Comparison of ENCODE assay signal across 33 mouse cellular contexts in the genomic region with DNA sequence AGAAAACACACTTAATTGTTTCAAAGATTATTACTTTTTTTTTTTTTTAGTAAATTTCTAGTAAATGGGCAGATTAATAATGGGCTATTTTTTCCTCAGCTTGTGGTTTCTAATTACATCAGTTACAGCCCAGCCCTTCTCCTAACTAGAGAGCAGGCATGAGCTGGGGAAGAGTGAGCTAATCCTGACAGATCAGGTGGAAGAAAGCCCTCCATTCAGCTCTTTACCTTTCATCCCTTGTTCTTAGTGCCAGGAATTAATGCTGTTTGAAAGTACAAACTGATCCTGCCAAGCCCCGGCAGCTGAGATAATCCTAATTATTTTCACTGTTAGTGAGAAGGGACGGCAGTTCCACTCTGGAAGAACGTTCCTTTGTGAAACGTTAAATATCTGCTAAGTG. TPM values are rescaled to one million over a fixed set of nuclear protein-coding genes. Genes with fewer than 3 reads are reported as not detected.
DNase-seq lines count a peak whose midpoint lies in the region; ATAC-seq lines count a peak whose summit lies in the region.
"Had no signal": no experiment of that assay in that cellular context is flagged by ENCODE, and none has a peak within 500 bp of the region (broad histone marks: within the 10 kb centered on the region; RNA-seq: fewer than 3 reads in every experiment).

No protein-coding gene starts in this region.

- H3K9ac ChIP-seq in midbrain, embryonic 12.5 days (replicated peaks) = no peak overlapping the region
- H3K9ac ChIP-seq in forebrain, embryonic 12.5 days = no peak overlapping the region
- no peak overlapping the region for H3K9ac ChIP-seq in forebrain, embryonic 16.5 days (replicated peaks; ENCODE audit: low read depth, low read length)
- H3K9ac ChIP-seq: embryonic facial prominence, embryonic 12.5 days; hindbrain, embryonic 13.5 days; liver, embryonic 14.5 days; midbrain, embryonic 15.5 days; neural tube, embryonic 13.5 days; stomach, embryonic 15.5 days had no signal

- H3K4me1 ChIP-seq in midbrain, embryonic 12.5 days = peaks cover 3% of the 10 kb centered on the region; the same call in 1 of the 2 replicates
- H3K4me1 ChIP-seq in midbrain, embryonic 10.5 days = peaks cover 21% of the 10 kb centered on the region
- 0 out of 2 replicates have a peak, but pooled peaks cover 3% of the 10 kb centered on the region for H3K4me1 ChIP-seq in forebrain, embryonic 12.5 days
- H3K4me1 ChIP-seq in forebrain, embryonic 16.5 days (replicated peaks; ENCODE audit: control insufficient read depth, insufficient read depth, low read length) = no peaks in the 10 kb centered on the region
- H3K4me1 ChIP-seq: hindbrain, embryonic 13.5 days; midbrain, embryonic 15.5 days; neural tube, embryonic 13.5 days; stomach, embryonic 15.5 days had no signal

- H3K9me3 ChIP-seq in midbrain, embryonic 12.5 days = no peaks in the 10 kb centered on the region
- no peaks in the 10 kb centered on the region for H3K9me3 ChIP-seq in midbrain, embryonic 10.5 days (replicated peaks)
- H3K9me3 ChIP-seq in forebrain, embryonic 12.5 days = no peaks in the 10 kb centered on the region
- H3K9me3 ChIP-seq in forebrain, embryonic 16.5 days (ENCODE audit: control insufficient read depth, low read length) = no peaks in the 10 kb centered on the region
- H3K9me3 ChIP-seq: embryonic facial prominence, embryonic 12.5 days; hindbrain, embryonic 13.5 days; midbrain, embryonic 15.5 days; neural tube, embryonic 13.5 days; stomach, embryonic 15.5 days had no signal

- ATAC-seq in midbrain, embryonic 12.5 days (ENCODE audit: low FRiP score, low read depth) = peak; percentile 52; the same call in 1 of the 2 replicates
- peak; percentile 81; the same call in 1 of the 2 replicates for ATAC-seq in forebrain, embryonic 12.5 days (ENCODE audit: low FRiP score)
- ATAC-seq in forebrain, embryonic 16.5 days = peak; percentile 78
- ATAC-seq in megakaryocyte-erythroid progenitor cell, adult 5-6 weeks (replicated peaks; ENCODE audit: low FRiP score, low TSS enrichment, poor library complexity, severe bottlenecking) = no peak
- ATAC-seq: intestine, embryonic 16.5 days; midbrain, embryonic 15.5 days had no signal

- no peak overlapping the region for H3K4me3 ChIP-seq in midbrain, embryonic 12.5 days
- H3K4me3 ChIP-seq in midbrain, embryonic 10.5 days = no peak overlapping the region
- H3K4me3 ChIP-seq in forebrain, embryonic 12.5 days (replicated peaks) = no peak overlapping the region
- H3K4me3 ChIP-seq in forebrain, embryonic 16.5 days (replicated peaks; ENCODE audit: low read length) = no peak overlapping the region
- H3K4me3 ChIP-seq: embryonic facial prominence, embryonic 12.5 days; erythroblast, embryonic 14.5 days; hindbrain, embryonic 13.5 days; midbrain, embryonic 15.5 days; neural tube, embryonic 13.5 days; stomach, embryonic 15.5 days had no signal

- no peak for DNase-seq in midbrain, embryonic 10.5 days (ENCODE audit: low spot score)
- no peak for DNase-seq in layer of hippocampus, adult 8-10 months (ENCODE audit: low spot score in 2 of 2)
- DNase-seq: adrenal gland, postnatal 25 days; B cell, adult 2 months; cerebellum, adult 18-20 months; cerebellum, postnatal 10 days; gastrocnemius, postnatal 25 days; heart, adult 11 months; heart, postnatal 4 days; kidney, adult 8-10 months; kidney, postnatal 4 days; layer of hippocampus, adult 9-11 months; liver; lung, adult 2 months; lung, postnatal 14 days; right cerebral cortex, postnatal 25 days had no signal

- 1% methylated on average over 4 of the region's 4 CpGs for WGBS in midbrain, embryonic 12.5 days
- WGBS in midbrain, embryonic 10.5 days = 5% methylated on average over 4 of the region's 4 CpGs
- WGBS in forebrain, embryonic 12.5 days = 2% methylated on average over 4 of the region's 4 CpGs
- WGBS in forebrain, embryonic 16.5 days = 1% methylated on average over 4 of the region's 4 CpGs

- no peak overlapping the region for H3K27ac ChIP-seq in midbrain, embryonic 12.5 days (replicated peaks)
- no peak overlapping the region for H3K27ac ChIP-seq in midbrain, embryonic 10.5 days (replicated peaks)
- 0 out of 2 replicates have a peak overlapping the region, but pooled peaks have one; percentile 62 for H3K27ac ChIP-seq in forebrain, embryonic 12.5 days
- no peak overlapping the region for H3K27ac ChIP-seq in forebrain, embryonic 16.5 days (ENCODE audit: low read length)
- H3K27ac ChIP-seq: embryonic facial prominence, embryonic 12.5 days; hindbrain, embryonic 13.5 days; kidney, postnatal 0 days; liver, embryonic 14.5 days; midbrain, embryonic 15.5 days; neural tube, embryonic 13.5 days; stomach, embryonic 15.5 days had no signal

- no peak overlapping the region for H3K4me2 ChIP-seq in midbrain, embryonic 12.5 days (replicated peaks)
- no peak overlapping the region for H3K4me2 ChIP-seq in forebrain, embryonic 12.5 days
- H3K4me2 ChIP-seq in forebrain, embryonic 16.5 days (ENCODE audit: low read length) = no peak overlapping the region
- H3K4me2 ChIP-seq: embryonic facial prominence, embryonic 12.5 days; heart, embryonic 11.5 days; hindbrain, embryonic 13.5 days; midbrain, embryonic 15.5 days; neural tube, embryonic 13.5 days; stomach, embryonic 15.5 days had no signal

- H3K36me3 ChIP-seq in midbrain, embryonic 12.5 days = no peaks in the 10 kb centered on the region
- H3K36me3 ChIP-seq in midbrain, embryonic 10.5 days = no peaks in the 10 kb centered on the region
- H3K36me3 ChIP-seq in forebrain, embryonic 12.5 days (replicated peaks) = no peaks in the 10 kb centered on the region
- no peaks in the 10 kb centered on the region for H3K36me3 ChIP-seq in forebrain, embryonic 16.5 days (ENCODE audit: control insufficient read depth, insufficient read depth)
- H3K36me3 ChIP-seq: embryonic facial prominence, embryonic 12.5 days; hindbrain, embryonic 13.5 days; midbrain, embryonic 15.5 days; neural tube, embryonic 13.5 days; stomach, embryonic 15.5 days had no signal

- H3K27me3 ChIP-seq in midbrain, embryonic 12.5 days = peaks cover 84% of the 10 kb centered on the region
- H3K27me3 ChIP-seq in midbrain, embryonic 10.5 days (ENCODE audit: low read depth, poor library complexity, severe bottlenecking) = peaks cover 81% of the 10 kb centered on the region
- H3K27me3 ChIP-seq in forebrain, embryonic 12.5 days = peaks cover 65% of the 10 kb centered on the region
- peaks cover 39% of the 10 kb centered on the region for H3K27me3 ChIP-seq in forebrain, embryonic 16.5 days (replicated peaks; ENCODE audit: control insufficient read depth, insufficient read depth, low read length)

RNA-seq across cellular contexts. Expression of a gene that starts 11.5 kb away (rescaled TPM):
- 1.0 and 2.9 TPM in 2 replicates for polyA plus RNA-seq in midbrain, embryonic 12.5 days (2016; fragmentation: Nextera tagmentation; extraction: Ambion mirVana)
- 0.39 and 2.1 TPM in 2 replicates for polyA plus RNA-seq in midbrain, embryonic 10.5 days (2016; fragmentation: Nextera tagmentation; extraction: Ambion mirVana)
- 11.8 and 18.9 TPM in 2 replicates for polyA plus RNA-seq in forebrain, embryonic 12.5 days (2016; fragmentation: Nextera tagmentation; extraction: Ambion mirVana)
- polyA plus RNA-seq in forebrain, embryonic 16.5 days (2015; fragmentation: Nextera tagmentation; extraction: Ambion mirVana) = 1.7 and 2.6 TPM in 2 replicates
- not detected in 2 replicates for total RNA-seq in megakaryocyte-erythroid progenitor cell, adult 5-6 weeks (2014; fragmentation: Nextera tagmentation)
- total RNA-seq in megakaryocyte-erythroid progenitor cell, adult 5-6 weeks (2017) = not detected in 2 replicates
- total RNA-seq in layer of hippocampus, adult 8-10 months (2022) = under 1 TPM; 0.31 to 0.57 (median 0.38) TPM
- total RNA-seq: adrenal gland, adult 18-20 months; adrenal gland, postnatal 25 days; gastrocnemius, postnatal 25 days; heart, postnatal 4 days; left cerebral cortex, adult 18-20 months; left cerebral cortex, postnatal 14 days had no signal
- polyA plus RNA-seq: erythroblast, embryonic 14.5 days; liver, embryonic 14.5 days had no signal
